Comparison of ENCODE assay signal across 21 mouse cellular contexts in genomic region chr4:45674291-45674690, GRCm38 (mm10).
"Had no signal": no experiment of that assay in that cellular context is flagged by ENCODE, and none has a peak within 500 bp of the region (broad histone marks: within the 10 kb centered on the region; RNA-seq: fewer than 3 reads in every experiment).

No protein-coding gene starts in this region.

- H3K27me3 ChIP-seq: hindbrain, embryonic 13.5 days; intestine, embryonic 15.5 days had no signal

- DNase-seq: gastrocnemius, adult 2 months; gastrocnemius, postnatal 10 days; gastrocnemius, postnatal 25 days; heart, adult 2 months; heart, postnatal 10 days; heart, postnatal 4 days; kidney, adult 18-20 months; kidney, adult 8-10 months; kidney, postnatal 10 days; kidney, postnatal 25 days; kidney, postnatal 4 days; liver; liver, embryonic 13.5 days had no signal

- H3K36me3 ChIP-seq: heart, embryonic 12.5 days; hindbrain, embryonic 10.5 days; hindbrain, embryonic 13.5 days; intestine, embryonic 15.5 days; limb, embryonic 10.5 days; limb, embryonic 12.5 days; liver, embryonic 13.5 days had no signal

- H3K27ac ChIP-seq: gastrocnemius, adult 2 months; heart, adult 2 months; hindbrain, embryonic 10.5 days; intestine, embryonic 15.5 days; left cerebral cortex, adult 2 months; limb, embryonic 10.5 days; limb, embryonic 12.5 days; liver, embryonic 13.5 days had no signal

- H3K4me3 ChIP-seq: gastrocnemius, adult 2 months; heart, adult 2 months; heart, embryonic 12.5 days; hindbrain, embryonic 10.5 days; hindbrain, embryonic 13.5 days; intestine, embryonic 15.5 days; layer of hippocampus, adult 2 months; left cerebral cortex, adult 2 months; limb, embryonic 10.5 days; limb, embryonic 12.5 days; liver, embryonic 13.5 days had no signal

- H3K4me1 ChIP-seq: intestine, embryonic 15.5 days; limb, embryonic 12.5 days; liver, embryonic 13.5 days had no signal

- H3K9me3 ChIP-seq: heart, embryonic 12.5 days; hindbrain, embryonic 10.5 days; hindbrain, embryonic 13.5 days; intestine, embryonic 15.5 days; limb, embryonic 10.5 days; limb, embryonic 12.5 days; liver, embryonic 13.5 days had no signal
